Mouse (Mus musculus) brown adipose tissue, adult 24 weeks (tissue): ENCODE results near the gene Uevld. TPM values are rescaled to one million over a fixed set of nuclear protein-coding genes. Genes with fewer than 3 reads are reported as not detected.

Experiments used
- polyA plus RNA-seq: library from polyadenylated mRNA; stranded (reverse); fragments of >200 nt; gene quantifications from 2 replicates; pipeline ENCODE4 v1.2.4, GENCODE M21; 2012; ENCODE audit not compliant: missing spikeins, insufficient read depth, insufficient read length

Uevld gene
- polyA plus RNA-seq, 1 experiment = 12.4 TPM

Other genes starting within 250 kb of the Uevld start
- 3.2 and 4.4 TPM in 2 replicates for gene Saal1, start 247.8 kb downstream of the Uevld start, polyA plus RNA-seq
- 3.2 TPM in 1 of 2 replicates, not detected in the other for gene Saa3, start 242.8 kb downstream of the Uevld start, polyA plus RNA-seq
- gene Saa4, start 225.9 kb downstream of the Uevld start, polyA plus RNA-seq = 0.48 TPM in 1 of 2 replicates, not detected in the other
- gene Saa1, start 215.5 kb downstream of the Uevld start, polyA plus RNA-seq = not detected in 2 replicates
- not detected in 2 replicates for gene Saa2, start 206.7 kb downstream of the Uevld start, polyA plus RNA-seq
- 11.9 and 13.5 TPM in 2 replicates for gene Hps5, start 162.5 kb downstream of the Uevld start, polyA plus RNA-seq
- gene Gtf2h1, start 162.4 kb downstream of the Uevld start, polyA plus RNA-seq = 17.6 and 24.3 TPM in 2 replicates
- 1,796 and 2,267 TPM in 2 replicates for gene Ldha, start 117.1 kb downstream of the Uevld start, polyA plus RNA-seq
- not detected in 2 replicates for gene Ldhc, start 97.3 kb downstream of the Uevld start, polyA plus RNA-seq
- gene Tsg101, start 38.6 kb downstream of the Uevld start, polyA plus RNA-seq = 91.6 and 103 TPM in 2 replicates
- gene Gm9999, start 25.1 kb upstream of the Uevld start, polyA plus RNA-seq = not detected in 2 replicates
- gene Spty2d1, start 49.9 kb upstream of the Uevld start, polyA plus RNA-seq = 6.4 TPM in 2 replicates
- gene Tmem86a, start 92.1 kb upstream of the Uevld start, polyA plus RNA-seq = 2.6 and 4.9 TPM in 2 replicates
- gene Ptpn5, start 175.2 kb upstream of the Uevld start, polyA plus RNA-seq = not detected in 2 replicates
- not detected in 2 replicates for gene Mrgpra6, start 246.4 kb upstream of the Uevld start, polyA plus RNA-seq